Mouse (Mus musculus) lung, embryonic 16.5 days (tissue): ENCODE measurements around the gene Eng. TPM values are rescaled to one million over a fixed set of nuclear protein-coding genes. Genes with fewer than 3 reads are reported as not detected.

ENCODE experiments used
- ATAC-seq: fragments of 200-750 bp; cut with Nextera tagmentation; 2 replicates; pipeline ENCODE4 v1.8.0; 2017; ENCODE audit warnings: low read depth, mild to moderate bottlenecking, moderate library complexity
- H3K27ac ChIP-seq: fragments of 300-500 bp; sonication (generic); 2 replicates; pipeline ENCODE4 v1.5.1; 2014; ENCODE audit warnings: mild to moderate bottlenecking, control low read depth, low read length
- H3K27me3 ChIP-seq: fragments of 300-500 bp; sonication (generic); 2 replicates; pipeline ENCODE4 v1.6.1; 2014; ENCODE audit warnings: low read depth, low read length, mixed read lengths; ENCODE audit not compliant: control insufficient read depth, insufficient read depth
- H3K36me3 ChIP-seq: fragments of 300-500 bp; sonication (generic); 2 replicates; pipeline ENCODE4 v1.6.1; 2014; ENCODE audit warnings: low read length; ENCODE audit not compliant: control insufficient read depth, insufficient read depth
- H3K4me1 ChIP-seq: fragments of 300-500 bp; sonication (generic); replicated peaks from 2 replicates; pipeline ENCODE4 v1.6.1; 2014; ENCODE audit warnings: low read length, mixed read lengths; ENCODE audit not compliant: control insufficient read depth, insufficient read depth
- H3K4me2 ChIP-seq: fragments of 300-500 bp; sonication (generic); 2 replicates; pipeline ENCODE4 v1.6.1; 2014; ENCODE audit warnings: low read depth, low read length, control low read depth
- H3K4me3 ChIP-seq: fragments of 300-500 bp; sonication (generic); 2 replicates; pipeline ENCODE4 v1.5.1; 2014; ENCODE audit warnings: mild to moderate bottlenecking, low read length, control low read depth
- H3K9ac ChIP-seq: fragments of 300-500 bp; sonication (generic); 2 replicates; pipeline ENCODE4 v1.6.1; 2014; ENCODE audit warnings: low read length, control low read depth
- H3K9me3 ChIP-seq: fragments of 300-500 bp; sonication (generic); 2 replicates; pipeline ENCODE4 v1.6.1; 2016; ENCODE audit warnings: low read length; ENCODE audit not compliant: control insufficient read depth
- whole genome bisulfite sequencing: fragments of 180-500 bp; shearing (Covaris S2); extraction: QIAGEN DNeasy Blood & Tissue Kit; methylation state at CpG from one replicate; pipeline ENCODE4 v1.1.7; 2014; 5-methylcytosine and 5-hydroxymethylcytosine counted together
- polyA plus RNA-seq: library from polyadenylated mRNA; unstranded; fragments of >200 nt; fragmentation: Nextera tagmentation; extraction: Ambion mirVana; gene quantifications from 2 replicates; pipeline ENCODE4 v1.2.1, GENCODE M21; 2015

The Eng gene
- polyA plus RNA-seq: 108 and 120 TPM in 2 replicates

- Histone ChIP-seq H3K36me3 (no peaks in the 10 kb centered on the region), H3K4me2 (peak within 1 kb of the TSS; percentile 62), H3K4me1 (peaks cover 29% of the 10 kb centered on the region), H3K4me3 (peak within 1 kb of the TSS; percentile 56), H3K9me3 (no peaks in the 10 kb centered on the region), H3K27ac (peak within 1 kb of the TSS; percentile 84), H3K27me3 (no peaks in the 10 kb centered on the region), H3K9ac (peak within 1 kb of the TSS; percentile 81)
- WGBS: 40% methylated on average over 31 of the region's 31 CpGs
- ATAC-seq: peak; percentile 89
These were observed at the start of gene Eng for GRCm38 (mm10) chr2:32646379-32647056. Eng (plus strand) TSS chr2:32646595.

DNA sequence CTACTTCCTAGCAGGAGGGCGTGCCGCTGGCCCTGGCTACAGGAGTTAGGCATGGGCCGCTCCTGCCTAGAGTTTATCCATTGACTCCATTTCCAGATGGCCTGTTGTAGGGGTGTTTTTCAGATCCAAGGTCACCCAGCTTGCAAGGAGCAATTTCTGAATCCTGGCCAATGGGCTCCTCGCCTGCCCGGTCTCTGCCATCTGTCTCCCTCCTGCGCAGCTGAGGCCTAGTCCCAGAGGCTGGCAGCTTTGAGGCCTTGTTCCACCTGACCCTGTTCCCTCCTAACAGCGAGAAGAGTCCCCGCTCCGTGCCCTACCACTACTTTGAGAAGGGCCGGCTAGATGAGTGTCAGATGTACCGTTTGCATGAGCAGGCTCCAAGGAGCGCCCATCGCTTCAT lies 49.7 kb upstream of the Eng start:
- H3K4me2 ChIP-seq: no peak overlapping the region
- H3K4me3 ChIP-seq: no peak overlapping the region
- ATAC-seq: no peak
- peaks cover 9% of the 10 kb centered on the region for H3K36me3 ChIP-seq
- H3K4me1 ChIP-seq: peaks cover 6% of the 10 kb centered on the region; the same call in 1 of the 2 replicates
- H3K27ac ChIP-seq: no peak overlapping the region
- no peaks in the 10 kb centered on the region for H3K9me3 ChIP-seq
- 89% methylated on average over 13 of the region's 13 CpGs for WGBS
- no peaks in the 10 kb centered on the region for H3K27me3 ChIP-seq
- no peak overlapping the region for H3K9ac ChIP-seq

DNA sequence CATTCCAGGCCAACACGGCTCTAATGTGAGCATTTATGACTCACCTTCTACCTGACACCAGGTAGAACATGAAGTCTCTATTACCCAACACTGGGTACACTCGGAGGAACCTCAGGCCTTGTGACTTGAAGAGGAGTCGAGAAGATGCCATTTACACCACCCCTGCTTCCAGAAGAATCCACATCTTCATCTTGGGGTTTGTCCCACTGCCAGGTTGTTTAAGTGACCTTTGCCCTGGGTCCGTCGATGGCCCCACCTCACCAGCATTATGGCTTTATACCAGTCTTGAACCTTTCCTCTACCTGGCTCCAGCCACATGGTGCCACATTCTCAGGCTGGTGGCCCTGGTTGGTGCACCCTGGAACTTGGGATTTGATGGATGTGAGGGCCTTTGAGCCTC lies 49.1 kb upstream of the Eng start:
- H3K36me3 ChIP-seq: peaks cover 9% of the 10 kb centered on the region
- no peak for ATAC-seq
- no peaks in the 10 kb centered on the region for H3K9me3 ChIP-seq
- 80% methylated on average over 5 of the region's 5 CpGs for WGBS
- H3K27ac ChIP-seq: no peak overlapping the region
- peaks cover 11% of the 10 kb centered on the region for H3K4me1 ChIP-seq
- no peak overlapping the region for H3K4me3 ChIP-seq
- no peaks in the 10 kb centered on the region for H3K27me3 ChIP-seq
- H3K4me2 ChIP-seq: no peak overlapping the region
- H3K9ac ChIP-seq: no peak overlapping the region

DNA sequence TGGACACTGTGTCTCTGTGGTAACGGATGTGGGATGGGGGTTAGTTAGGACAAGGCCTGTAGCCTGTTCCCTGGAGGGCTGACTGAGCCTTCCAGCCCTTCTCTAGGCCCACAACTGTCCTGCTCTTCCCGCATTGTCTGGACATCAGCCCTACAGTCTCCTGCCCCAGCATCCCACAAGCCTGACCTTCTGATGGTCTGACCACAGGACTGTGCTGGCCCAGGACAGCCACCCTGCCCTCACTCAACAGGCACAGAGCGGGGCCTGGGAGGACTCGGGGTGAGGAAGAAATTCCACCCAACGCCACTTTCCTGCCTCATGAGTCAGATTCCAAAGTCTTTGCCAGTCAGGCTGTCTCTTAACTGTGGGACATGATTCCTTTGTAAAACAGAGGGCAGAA lies 48.7 kb upstream of the Eng start:
- ATAC-seq: no peak
- Histone ChIP-seq H3K4me2 (no peak overlapping the region), H3K9me3 (no peaks in the 10 kb centered on the region), H3K4me3 (no peak overlapping the region), H3K36me3 (peaks cover 9% of the 10 kb centered on the region), H3K27ac (no peak overlapping the region), H3K9ac (no peak overlapping the region), H3K27me3 (no peaks in the 10 kb centered on the region), H3K4me1 (peaks cover 10% of the 10 kb centered on the region)
- WGBS: 84% methylated on average over 5 of the region's 5 CpGs

- ATAC-seq: no peak
- 78% methylated on average over 8 of the region's 8 CpGs for WGBS
- H3K9ac ChIP-seq: no peak overlapping the region
These were observed 47.9 kb upstream of the Eng start for GRCm38 (mm10) chr2:32598506-32598905.

DNA sequence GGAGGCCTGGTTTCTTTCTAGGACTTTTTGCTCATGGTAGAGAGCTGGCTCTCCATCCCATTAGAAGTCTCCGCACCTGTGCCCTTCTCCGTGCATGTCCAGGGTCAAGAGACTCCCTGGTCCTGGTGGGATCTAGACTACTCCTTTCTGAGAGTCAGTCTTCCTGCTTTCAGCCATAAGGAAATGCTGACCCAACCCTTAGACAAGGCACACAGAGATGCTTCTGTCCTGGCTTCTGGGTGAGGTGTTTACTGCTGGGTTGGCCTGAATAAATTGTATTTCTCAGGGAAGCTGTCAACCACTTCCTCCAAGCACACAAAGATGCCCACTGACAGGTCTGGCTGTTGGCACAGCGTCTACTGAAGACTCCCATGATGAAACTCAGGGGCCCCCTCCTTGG lies 47.0 kb upstream of the Eng start, which contains the start of gene St6galnac6:
St6galnac6 (plus strand) TSS at position 301 of the 400 bp plus-strand sequence.
- Histone ChIP-seq H3K4me1 (peaks cover 10% of the 10 kb centered on the region), H3K4me2 (no peak within 1 kb of the TSS), H3K9me3 (no peaks in the 10 kb centered on the region), H3K9ac (no peak within 1 kb of the TSS), H3K27me3 (no peaks in the 10 kb centered on the region), H3K4me3 (no peak within 1 kb of the TSS), H3K27ac (no peak within 1 kb of the TSS), H3K36me3 (peaks cover 5% of the 10 kb centered on the region)
- no peak for ATAC-seq
- WGBS: 90% methylated on average over 3 of the region's 3 CpGs

More at GRCm38 (mm10) chr2:32598506-32598905, 47.9 kb upstream of the Eng start:
- Histone ChIP-seq H3K9me3 (no peaks in the 10 kb centered on the region), H3K4me2 (no peak overlapping the region), H3K36me3 (peaks cover 9% of the 10 kb centered on the region), H3K4me1 (peaks cover 10% of the 10 kb centered on the region), H3K4me3 (no peak overlapping the region), H3K27me3 (no peaks in the 10 kb centered on the region), H3K27ac (no peak overlapping the region)

DNA sequence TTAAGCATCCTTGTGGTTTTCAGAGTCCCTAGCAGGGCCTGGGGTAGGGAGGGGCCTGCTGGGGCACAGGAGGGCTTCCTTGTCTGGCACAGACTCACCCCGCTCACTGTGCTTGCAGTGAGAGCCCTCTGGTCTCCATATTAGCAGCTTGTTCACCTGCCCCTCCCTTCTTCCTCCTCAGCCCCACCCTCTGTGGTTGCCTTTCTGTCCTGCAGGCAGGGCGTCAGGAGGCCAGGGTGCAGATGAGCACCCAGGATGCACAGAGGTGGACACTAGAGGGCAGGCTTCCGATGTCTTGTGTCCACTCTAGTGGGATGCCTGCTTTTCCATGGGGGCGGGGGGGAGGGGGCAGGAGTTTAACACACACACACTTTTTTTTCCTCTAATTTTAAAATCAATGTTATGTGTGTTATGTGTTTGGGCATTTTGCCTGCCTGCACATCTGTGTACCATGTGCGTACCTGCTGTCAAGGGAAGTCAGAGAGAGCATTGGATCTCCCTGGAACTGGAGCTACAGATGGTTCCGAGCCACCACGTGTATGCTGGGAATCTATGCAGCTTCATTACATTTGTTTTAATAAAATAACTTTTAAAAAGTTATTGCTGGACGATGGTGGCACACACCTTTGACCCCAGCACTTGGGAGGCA lies 44.9 kb upstream of the Eng start:
- H3K27ac ChIP-seq: no peak overlapping the region; the same call in 1 of the 2 replicates
- ATAC-seq: peak; percentile 21

GRCm38 (mm10) chr2:32602600-32603054 lies 43.8 kb upstream of the Eng start:
- H3K4me1 ChIP-seq: peaks cover 16% of the 10 kb centered on the region
- WGBS: under 1% methylated on average over 11 of the region's 11 CpGs
- H3K36me3 ChIP-seq: no peaks in the 10 kb centered on the region
- H3K9me3 ChIP-seq: no peaks in the 10 kb centered on the region
- peak overlapping the region; percentile 51 for H3K4me2 ChIP-seq
- H3K9ac ChIP-seq: peak overlapping the region; percentile 42; the same call in 1 of the 2 replicates
- peak; percentile 77 for ATAC-seq
- peak overlapping the region; percentile 43 for H3K4me3 ChIP-seq
- peak overlapping the region; percentile 45 for H3K27ac ChIP-seq
- no peaks in the 10 kb centered on the region for H3K27me3 ChIP-seq

More for the DNA sequence above, 44.9 kb upstream of the Eng start:
- H3K4me2 ChIP-seq: no peak overlapping the region
- H3K4me3 ChIP-seq: no peak overlapping the region
- no peaks in the 10 kb centered on the region for H3K9me3 ChIP-seq
- H3K27me3 ChIP-seq: no peaks in the 10 kb centered on the region
- H3K9ac ChIP-seq: no peak overlapping the region
- H3K36me3 ChIP-seq: peaks cover 5% of the 10 kb centered on the region; the same call in 1 of the 2 replicates
- peaks cover 10% of the 10 kb centered on the region for H3K4me1 ChIP-seq
- 46% methylated on average over 8 of the region's 8 CpGs for WGBS

GRCm38 (mm10) chr2:32604631-32605030 lies 41.8 kb upstream of the Eng start:
- Histone ChIP-seq H3K4me1 (peaks cover 30% of the 10 kb centered on the region), H3K4me2 (no peak overlapping the region), H3K9me3 (no peaks in the 10 kb centered on the region), H3K4me3 (no peak overlapping the region), H3K36me3 (no peaks in the 10 kb centered on the region), H3K9ac (no peak overlapping the region), H3K27me3 (no peaks in the 10 kb centered on the region), H3K27ac (no peak overlapping the region)
- WGBS: 38% methylated on average over 10 of the region's 10 CpGs
- no peak for ATAC-seq
